Mouse (Mus musculus) CH12.LX (cell line): Measurements from ENCODE around the gene Rock2.

Experiments
- E2F4 ChIP-seq: IDR thresholded peaks from 2 replicates; pipeline ENCODE4 v1.6.1; 2011; ENCODE audit warnings: low read depth, low read length, improper control_type of control experiment; ENCODE audit not compliant: insufficient replicate concordance
- GABPA ChIP-seq: IDR thresholded peaks from 2 replicates; pipeline ENCODE4 v1.6.1; 2012; ENCODE audit warnings: low read depth, low read length, improper control_type of control experiment, inconsistent platforms; ENCODE audit not compliant: insufficient replicate concordance
- POLR2A ChIP-seq: IDR thresholded peaks from 2 replicates; pipeline ENCODE4 v1.6.1; 2011; ENCODE audit warnings: low read depth, mild to moderate bottlenecking, improper control_type of control experiment, low read length

- no peak for TF ChIP-seq E2F4
- TF ChIP-seq POLR2A: no peak
- no peak for TF ChIP-seq GABPA
Measured at GRCm38 (mm10) chr12:16874086-16874485, 20.6 kb upstream of the Rock2 start.
